Mouse (Mus musculus): ENCODE data around the gene Dip2c. TPM values are rescaled to one million over a fixed set of nuclear protein-coding genes. Genes with fewer than 3 reads are reported as not detected.

Gene Dip2c
- polyA plus RNA-seq, 1 experiment from 2014 or later, result 12.3 TPM

GRCm38 (mm10) chr13:9578456-9578855, 302.1 kb downstream of the Dip2c start:
- H3K27ac ChIP-seq (ENCODE audit: low read length), result no peak overlapping the region
- no peak for ATAC-seq
- H3K9me3 ChIP-seq (ENCODE audit: control insufficient read depth, low read length), result no peaks in the 10 kb centered on the region
- no peak overlapping the region for H3K4me2 ChIP-seq (ENCODE audit: low read length)
- no peak overlapping the region for H3K4me3 ChIP-seq (replicated peaks; ENCODE audit: low read length)
- peaks cover 6% of the 10 kb centered on the region; the same call in 1 of the 2 replicates for H3K36me3 ChIP-seq (ENCODE audit: control insufficient read depth, insufficient read depth)
- H3K9ac ChIP-seq (replicated peaks; ENCODE audit: low read depth, low read length), result no peak overlapping the region
- H3K27me3 ChIP-seq (replicated peaks; ENCODE audit: control insufficient read depth, insufficient read depth, low read length), result no peaks in the 10 kb centered on the region
- 91% methylated on average over 4 of the region's 4 CpGs for WGBS
- H3K4me1 ChIP-seq (replicated peaks; ENCODE audit: control insufficient read depth, insufficient read depth, low read length), result no peaks in the 10 kb centered on the region

GRCm38 (mm10) chr13:9581821-9582220, 305.5 kb downstream of the Dip2c start:
- no peak overlapping the region for H3K9ac ChIP-seq (replicated peaks; ENCODE audit: low read depth, low read length)
- no peak for ATAC-seq

GRCm38 (mm10) chr13:9583579-9583978, 307.3 kb downstream of the Dip2c start:
- Histone ChIP-seq H3K36me3 (ENCODE audit: control insufficient read depth, insufficient read depth) (no peaks in the 10 kb centered on the region; the same call in 1 of the 2 replicates), H3K27ac (ENCODE audit: low read length) (no peak overlapping the region), H3K4me2 (ENCODE audit: low read length) (no peak overlapping the region), H3K4me1 (replicated peaks; ENCODE audit: control insufficient read depth, insufficient read depth, low read length) (peaks cover 2% of the 10 kb centered on the region; the same call in 1 of the 2 replicates), H3K9ac (replicated peaks; ENCODE audit: low read depth, low read length) (no peak overlapping the region), H3K9me3 (ENCODE audit: control insufficient read depth, low read length) (no peaks in the 10 kb centered on the region), H3K27me3 (replicated peaks; ENCODE audit: control insufficient read depth, insufficient read depth, low read length) (no peaks in the 10 kb centered on the region), H3K4me3 (replicated peaks; ENCODE audit: low read length) (no peak overlapping the region)
- no peak; the same call in 1 of the 2 replicates for ATAC-seq

More at GRCm38 (mm10) chr13:9581821-9582220, 305.5 kb downstream of the Dip2c start:
- peaks cover under 1% of the 10 kb centered on the region; the same call in 1 of the 2 replicates for H3K36me3 ChIP-seq (ENCODE audit: control insufficient read depth, insufficient read depth)
- no peaks in the 10 kb centered on the region for H3K27me3 ChIP-seq (replicated peaks; ENCODE audit: control insufficient read depth, insufficient read depth, low read length)
- no peak overlapping the region for H3K27ac ChIP-seq (ENCODE audit: low read length)
- H3K9me3 ChIP-seq (ENCODE audit: control insufficient read depth, low read length), result no peaks in the 10 kb centered on the region
- H3K4me1 ChIP-seq (replicated peaks; ENCODE audit: control insufficient read depth, insufficient read depth, low read length), result peaks cover 2% of the 10 kb centered on the region; the same call in 1 of the 2 replicates
- H3K4me2 ChIP-seq (ENCODE audit: low read length), result no peak overlapping the region
- H3K4me3 ChIP-seq (replicated peaks; ENCODE audit: low read length), result no peak overlapping the region

GRCm38 (mm10) chr13:9599334-9600096, 323.2 kb downstream of the Dip2c start:
- 75% methylated on average over 6 of the region's 6 CpGs for WGBS
- no peak for ATAC-seq
- H3K4me3 ChIP-seq (replicated peaks; ENCODE audit: low read length), result no peak overlapping the region

GRCm38 (mm10) chr13:9601350-9601749, 325.0 kb downstream of the Dip2c start:
- H3K27me3 ChIP-seq (replicated peaks; ENCODE audit: control insufficient read depth, insufficient read depth, low read length), result no peaks in the 10 kb centered on the region
- no peak overlapping the region for H3K4me2 ChIP-seq (ENCODE audit: low read length)
- H3K4me3 ChIP-seq (replicated peaks; ENCODE audit: low read length), result no peak overlapping the region
- 75% methylated on average over 3 of the region's 3 CpGs for WGBS
- ATAC-seq, result no peak
- no peaks in the 10 kb centered on the region for H3K9me3 ChIP-seq (ENCODE audit: control insufficient read depth, low read length)
- H3K27ac ChIP-seq (ENCODE audit: low read length), result no peak overlapping the region
- no peak overlapping the region for H3K9ac ChIP-seq (replicated peaks; ENCODE audit: low read depth, low read length)
- H3K4me1 ChIP-seq (replicated peaks; ENCODE audit: control insufficient read depth, insufficient read depth, low read length), result no peaks in the 10 kb centered on the region
- no peaks in the 10 kb centered on the region for H3K36me3 ChIP-seq (ENCODE audit: control insufficient read depth, insufficient read depth)

More at GRCm38 (mm10) chr13:9599334-9600096, 323.2 kb downstream of the Dip2c start:
- H3K4me1 ChIP-seq (replicated peaks; ENCODE audit: control insufficient read depth, insufficient read depth, low read length), result no peaks in the 10 kb centered on the region
- H3K27ac ChIP-seq (ENCODE audit: low read length), result no peak overlapping the region
- H3K4me2 ChIP-seq (ENCODE audit: low read length), result no peak overlapping the region
- H3K9ac ChIP-seq (replicated peaks; ENCODE audit: low read depth, low read length), result no peak overlapping the region
- no peaks in the 10 kb centered on the region for H3K27me3 ChIP-seq (replicated peaks; ENCODE audit: control insufficient read depth, insufficient read depth, low read length)
- no peaks in the 10 kb centered on the region; the same call in 1 of the 2 replicates for H3K36me3 ChIP-seq (ENCODE audit: control insufficient read depth, insufficient read depth)
- no peaks in the 10 kb centered on the region for H3K9me3 ChIP-seq (ENCODE audit: control insufficient read depth, low read length)

GRCm38 (mm10) chr13:9611229-9611628, 334.9 kb downstream of the Dip2c start:
- H3K27me3 ChIP-seq (replicated peaks; ENCODE audit: control insufficient read depth, insufficient read depth, low read length), result no peaks in the 10 kb centered on the region
- H3K36me3 ChIP-seq (ENCODE audit: control insufficient read depth, insufficient read depth), result peaks cover 7% of the 10 kb centered on the region; the same call in 1 of the 2 replicates
- H3K4me1 ChIP-seq (replicated peaks; ENCODE audit: control insufficient read depth, insufficient read depth, low read length), result no peaks in the 10 kb centered on the region
- ATAC-seq, result peak; percentile 61
- H3K27ac ChIP-seq (ENCODE audit: low read length), result no peak overlapping the region
- no peaks in the 10 kb centered on the region for H3K9me3 ChIP-seq (ENCODE audit: control insufficient read depth, low read length)
- H3K9ac ChIP-seq (replicated peaks; ENCODE audit: low read depth, low read length), result no peak overlapping the region
- H3K4me3 ChIP-seq (replicated peaks; ENCODE audit: low read length), result no peak overlapping the region
- no peak overlapping the region for H3K4me2 ChIP-seq (ENCODE audit: low read length)
- WGBS, result 76% methylated on average over 1 of the region's 1 CpGs

GRCm38 (mm10) chr13:9632684-9633083, 356.4 kb downstream of the Dip2c start:
- H3K9me3 ChIP-seq (ENCODE audit: control insufficient read depth, low read length), result no peaks in the 10 kb centered on the region
- no peaks in the 10 kb centered on the region for H3K4me1 ChIP-seq (replicated peaks; ENCODE audit: control insufficient read depth, insufficient read depth, low read length)
- ATAC-seq, result no peak
- no peak overlapping the region for H3K27ac ChIP-seq (ENCODE audit: low read length)
- H3K36me3 ChIP-seq (ENCODE audit: control insufficient read depth, insufficient read depth), result peaks cover 5% of the 10 kb centered on the region
- 54% methylated on average over 2 of the region's 2 CpGs for WGBS
- H3K4me3 ChIP-seq (replicated peaks; ENCODE audit: low read length), result no peak overlapping the region
- H3K4me2 ChIP-seq (ENCODE audit: low read length), result no peak overlapping the region
- H3K27me3 ChIP-seq (replicated peaks; ENCODE audit: control insufficient read depth, insufficient read depth, low read length), result no peaks in the 10 kb centered on the region
- H3K9ac ChIP-seq (replicated peaks; ENCODE audit: low read depth, low read length), result no peak overlapping the region

- WGBS, result 87% methylated on average over 2 of the region's 2 CpGs
- Histone ChIP-seq H3K4me3 (replicated peaks; ENCODE audit: low read length) (no peak overlapping the region), H3K4me1 (replicated peaks; ENCODE audit: control insufficient read depth, insufficient read depth, low read length) (no peaks in the 10 kb centered on the region), H3K4me2 (ENCODE audit: low read length) (no peak overlapping the region), H3K9me3 (ENCODE audit: control insufficient read depth, low read length) (no peaks in the 10 kb centered on the region), H3K36me3 (ENCODE audit: control insufficient read depth, insufficient read depth) (no peaks in the 10 kb centered on the region), H3K27ac (ENCODE audit: low read length) (no peak overlapping the region), H3K9ac (replicated peaks; ENCODE audit: low read depth, low read length) (no peak overlapping the region), H3K27me3 (replicated peaks; ENCODE audit: control insufficient read depth, insufficient read depth, low read length) (no peaks in the 10 kb centered on the region)
- ATAC-seq, result no peak
These were observed 359.6 kb downstream of the Dip2c start for GRCm38 (mm10) chr13:9635951-9636350.

GRCm38 (mm10) chr13:9636505-9636904, 360.2 kb downstream of the Dip2c start:
- peak; percentile 65 for ATAC-seq
- H3K4me3 ChIP-seq (replicated peaks; ENCODE audit: low read length), result no peak overlapping the region
- no peaks in the 10 kb centered on the region for H3K4me1 ChIP-seq (replicated peaks; ENCODE audit: control insufficient read depth, insufficient read depth, low read length)
- WGBS, result 61% methylated on average over 4 of the region's 4 CpGs
- H3K4me2 ChIP-seq (ENCODE audit: low read length), result no peak overlapping the region
- no peaks in the 10 kb centered on the region for H3K9me3 ChIP-seq (ENCODE audit: control insufficient read depth, low read length)
- H3K27ac ChIP-seq (ENCODE audit: low read length), result no peak overlapping the region
- no peaks in the 10 kb centered on the region for H3K36me3 ChIP-seq (ENCODE audit: control insufficient read depth, insufficient read depth)
- H3K27me3 ChIP-seq (replicated peaks; ENCODE audit: control insufficient read depth, insufficient read depth, low read length), result no peaks in the 10 kb centered on the region
- H3K9ac ChIP-seq (replicated peaks; ENCODE audit: low read depth, low read length), result no peak overlapping the region

Measured in forebrain, embryonic 16.5 days (tissue).